Mouse (Mus musculus) cerebellum, postnatal 14 days (tissue): ENCODE measurements at regions not wholly inside any gene's neighbourhood (a gene's known extent, or its start where the extent isn't known, plus 50 kb on each side); places are given as distances from the start of the nearest gene placed in this dataset.

ENCODE experiments used
- DNase-seq, 2 experiments: peaks; one replicate each; pipeline ENCODE4 v3.0.0; 2021; ENCODE audit warnings: mixed read lengths in 2 of 2

DNA sequence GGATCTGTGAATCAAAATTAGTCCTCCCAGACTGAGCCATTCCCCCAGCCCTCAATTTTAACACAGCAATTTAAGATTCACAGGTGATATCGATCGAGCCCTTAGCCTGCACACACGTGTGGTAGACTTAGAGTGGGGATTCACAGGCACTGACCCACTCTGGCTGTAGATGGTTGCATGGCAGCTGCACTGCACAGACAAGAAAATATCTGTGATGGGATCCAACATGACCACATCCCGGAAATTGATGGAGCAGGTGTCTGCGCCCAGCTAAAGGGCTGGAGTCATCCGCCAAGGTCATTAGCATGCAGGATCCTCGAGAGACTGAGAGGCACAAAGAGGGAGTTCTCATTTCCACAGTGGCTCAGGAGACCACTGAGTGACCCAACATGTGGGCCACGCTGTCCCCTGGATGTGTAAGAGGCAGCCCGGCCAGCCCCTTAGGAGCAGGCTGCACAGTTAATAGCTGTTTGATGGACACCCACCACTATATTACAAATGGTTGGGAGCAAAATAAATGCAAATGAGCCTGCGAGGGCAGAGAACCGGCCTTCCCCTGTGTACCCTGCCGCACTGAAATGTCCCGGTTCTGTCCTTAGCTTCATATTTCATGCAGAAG lies 221.4 kb upstream of the Kazn start:
- DNase-seq, result no peak

GRCm38 (mm10) chr4:142452614-142453013 lies 213.4 kb upstream of the Kazn start:
- no peak for DNase-seq

GRCm38 (mm10) chr4:142450884-142451283 lies 211.7 kb upstream of the Kazn start:
- no peak for DNase-seq

DNA sequence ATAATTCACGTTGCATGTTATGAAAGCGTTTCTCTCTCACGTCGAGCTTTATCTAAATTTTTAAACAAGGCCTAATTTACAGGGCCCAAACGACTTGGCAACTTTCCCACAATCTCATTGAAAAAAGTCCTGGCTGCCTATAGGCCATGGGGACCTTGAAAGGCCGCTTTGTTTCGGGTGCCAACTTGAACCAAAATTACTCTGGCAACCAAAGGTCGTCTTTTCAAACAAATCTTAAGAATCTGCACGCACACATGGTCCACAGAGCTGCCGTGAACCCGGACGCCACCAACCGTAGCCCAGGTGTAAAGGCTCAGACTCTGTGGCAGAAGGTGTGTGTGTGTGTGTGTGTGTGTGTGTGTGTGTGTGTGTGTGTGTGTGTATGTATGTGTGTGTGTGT lies 210.5 kb upstream of the Kazn start:
- no peak for DNase-seq

DNA sequence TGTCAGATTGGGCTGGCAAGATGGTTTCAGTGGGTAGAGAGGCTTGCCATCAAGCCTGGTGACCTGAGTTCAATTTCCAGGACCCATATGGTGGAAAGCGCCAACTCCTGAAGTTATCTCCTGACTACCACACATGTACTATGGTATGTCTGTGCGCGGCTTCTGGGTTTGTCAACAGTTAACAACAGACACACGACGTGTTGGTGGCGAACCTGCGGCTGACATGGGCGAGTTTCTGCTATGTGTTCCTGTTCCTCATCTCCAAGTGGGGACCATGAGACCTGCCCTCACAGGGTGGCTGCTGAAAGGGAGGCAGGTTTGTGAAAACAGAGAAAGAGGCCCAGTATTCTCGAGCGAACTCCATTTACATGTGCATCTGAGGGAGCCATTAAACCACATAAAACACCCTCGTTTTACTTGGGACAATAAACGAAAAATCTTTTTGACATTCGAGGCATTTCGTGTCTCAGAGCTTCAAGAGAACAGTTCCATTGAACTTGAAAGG lies 210.0 kb upstream of the Kazn start:
- no peak for DNase-seq

- no peak for DNase-seq
These were observed 208.3 kb upstream of the Kazn start for GRCm38 (mm10) chr4:142447529-142447928.

GRCm38 (mm10) chr4:142441045-142441444 lies 201.8 kb upstream of the Kazn start:
- DNase-seq, result no peak

GRCm38 (mm10) chr4:142439450-142440183 lies 200.4 kb upstream of the Kazn start:
- DNase-seq, result no peak

- peak; percentile 39 to 61 for DNase-seq
These were observed 185.4 kb upstream of the Kazn start for GRCm38 (mm10) chr4:142424596-142424995.

DNA sequence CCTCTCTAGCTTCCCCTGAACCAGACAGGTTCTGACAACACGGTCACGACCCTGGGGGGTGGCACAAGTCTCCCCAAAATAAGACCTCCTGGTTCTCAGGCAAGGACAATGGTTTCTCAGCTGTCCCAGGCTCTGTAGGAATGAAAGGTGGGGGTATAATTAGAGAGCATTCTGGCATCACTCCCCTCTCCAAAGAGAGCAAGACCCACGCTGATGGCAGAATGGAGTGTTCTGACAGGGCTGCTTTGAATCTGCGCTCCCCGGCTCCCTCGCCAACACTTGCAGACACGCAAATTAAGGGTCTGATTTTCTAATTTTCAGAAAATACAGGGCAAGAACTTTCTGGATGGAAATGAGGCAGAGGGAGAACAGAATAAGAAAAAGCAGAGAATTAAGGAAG lies 181.2 kb upstream of the Kazn start:
- DNase-seq, result no peak

- peak in 1 of 2 experiments; percentile 46 for DNase-seq
These were observed 175.7 kb upstream of the Kazn start for GRCm38 (mm10) chr4:142414874-142415273.

- DNase-seq, result peak in 1 of 2 experiments; percentile 49
These were observed 172.6 kb upstream of the Kazn start for GRCm38 (mm10) chr4:142411792-142412191.

- DNase-seq, result peak; percentile 74 to 77
These were observed 171.7 kb upstream of the Kazn start for GRCm38 (mm10) chr4:142410596-142411573.

GRCm38 (mm10) chr4:142397858-142398257 lies 158.7 kb upstream of the Kazn start:
- peak; percentile 31 to 37 for DNase-seq

- peak; percentile 58 to 67 for DNase-seq
These were observed 153.7 kb upstream of the Kazn start for GRCm38 (mm10) chr4:142392924-142393323.

DNA sequence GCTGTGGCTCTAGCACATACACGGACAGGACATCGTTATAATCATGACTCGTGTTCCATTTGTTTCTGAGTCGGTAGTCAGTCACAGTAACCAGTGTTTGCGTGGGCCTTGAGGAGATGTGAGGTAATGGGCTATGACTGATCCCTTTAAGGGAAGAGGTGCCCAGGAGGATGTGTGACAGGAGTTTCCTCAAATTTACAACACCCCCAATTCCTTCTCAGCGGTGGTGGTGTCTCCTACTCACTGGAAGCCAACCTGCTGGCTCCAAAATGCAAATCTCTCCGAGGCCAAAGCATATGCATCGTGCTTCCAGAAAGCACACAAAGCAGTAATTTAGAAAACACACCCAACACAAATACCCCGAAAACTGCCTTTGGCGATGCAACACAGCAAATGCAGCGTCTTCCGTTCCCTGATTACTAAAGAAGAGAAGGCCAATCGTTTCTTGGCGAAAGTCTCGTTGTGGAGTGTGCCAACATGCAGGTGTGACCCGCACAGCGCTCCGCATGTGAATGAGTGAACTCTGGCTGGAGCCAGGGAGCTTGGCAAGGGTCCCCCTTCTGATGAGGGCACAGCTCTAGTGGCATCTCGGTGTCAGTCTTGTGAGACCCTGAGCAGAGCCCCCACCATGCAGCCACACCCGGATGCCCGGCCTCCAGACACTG lies 151.5 kb upstream of the Kazn start:
- peak; percentile 72 for DNase-seq

- DNase-seq, result peak in 1 of 2 experiments; percentile 38
These were observed 149.3 kb upstream of the Kazn start for GRCm38 (mm10) chr4:142388476-142388875.

DNA sequence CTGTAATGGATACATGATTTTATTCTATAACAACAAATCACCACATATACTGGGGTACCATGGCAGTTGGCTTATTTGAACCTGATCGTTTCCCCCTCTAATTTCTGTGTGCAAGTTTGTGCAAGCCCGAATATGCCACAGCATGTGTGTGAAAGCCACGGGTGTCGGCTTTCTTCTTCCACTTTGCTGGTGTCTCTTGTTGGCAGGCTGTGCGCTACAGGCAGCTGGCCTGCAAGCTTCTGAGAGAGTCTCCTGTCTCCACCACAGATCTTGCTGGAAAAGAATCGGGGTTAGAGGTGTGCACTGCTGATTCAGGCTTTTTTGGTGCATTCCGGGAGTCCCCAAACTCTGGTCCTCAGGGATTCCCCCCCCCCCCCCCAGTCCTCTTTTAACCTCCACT lies 142.0 kb upstream of the Kazn start:
- peak; percentile 41 to 67 for DNase-seq

GRCm38 (mm10) chr4:142378452-142378851 lies 139.3 kb upstream of the Kazn start:
- no peak for DNase-seq

DNA sequence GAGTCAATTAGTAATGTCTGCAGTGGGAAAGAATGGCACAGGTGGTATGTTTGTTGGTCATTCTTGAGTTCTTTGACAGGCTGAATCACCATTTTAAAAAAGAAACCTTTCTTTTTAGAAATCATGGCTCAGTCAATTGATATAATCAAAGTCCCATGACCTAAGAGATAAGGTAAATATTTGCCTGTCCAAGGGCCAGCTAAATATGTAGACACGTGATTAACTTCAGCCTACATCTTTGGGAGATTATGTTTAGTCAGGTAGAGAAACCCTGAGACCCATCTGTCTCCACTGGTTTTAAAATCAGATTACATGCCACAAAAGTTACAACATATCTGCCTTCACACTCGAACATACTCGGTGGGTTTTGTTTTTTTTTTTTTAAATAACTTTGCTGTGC lies 128.6 kb upstream of the Kazn start:
- DNase-seq, result no peak

- DNase-seq, result no peak
These were observed 122.9 kb upstream of the Kazn start for GRCm38 (mm10) chr4:142362071-142362470.

DNA sequence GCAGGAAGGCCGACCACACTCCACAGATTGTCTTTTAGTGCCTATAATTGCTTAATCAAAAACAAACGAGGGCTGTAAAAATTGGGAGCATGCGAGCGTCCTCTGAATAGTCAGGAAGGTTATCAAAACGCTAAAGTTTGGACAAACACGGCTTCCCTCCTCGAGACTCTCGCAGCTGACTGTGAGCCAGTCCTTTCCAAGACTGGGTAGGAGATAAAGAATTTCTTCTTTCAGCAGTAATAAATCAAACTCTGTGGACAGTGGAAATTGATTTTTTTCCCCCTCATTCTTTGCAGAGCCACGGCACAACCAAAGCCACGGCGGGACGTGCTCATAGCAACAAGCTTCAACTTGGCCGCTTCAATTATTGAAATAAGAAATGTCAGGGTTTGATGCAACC lies 119.7 kb upstream of the Kazn start:
- no peak for DNase-seq

GRCm38 (mm10) chr4:142355387-142355786 lies 116.2 kb upstream of the Kazn start:
- no peak for DNase-seq
